Mouse (Mus musculus) hindbrain, postnatal 0 days (tissue): ENCODE measurements around the gene Tpm4. TPM values are rescaled to one million over a fixed set of nuclear protein-coding genes. Genes with fewer than 3 reads are reported as not detected.
A peak's percentile ranks its signal among the peaks of the same experiment; 100 is the strongest.

Experiments used
- ATAC-seq: fragments of 200-750 bp; cut with Nextera tagmentation; 2 replicates; pipeline ENCODE4 v1.8.0; 2017; ENCODE audit warnings: mild to moderate bottlenecking, moderate TSS enrichment, moderate library complexity
- DNase-seq: peaks from one replicate; pipeline ENCODE4 v3.0.0-alpha.2; 2015; ENCODE audit warnings: low spot score
- H3K27ac ChIP-seq: fragments of 300-500 bp; sonication (generic); 2 replicates; pipeline ENCODE4 v1.5.1; 2014; ENCODE audit warnings: mild to moderate bottlenecking
- H3K27me3 ChIP-seq: fragments of 300-500 bp; sonication (generic); 2 replicates; pipeline ENCODE4 v1.6.1; 2014; ENCODE audit warnings: low read length, mixed read lengths; ENCODE audit not compliant: insufficient read depth
- H3K36me3 ChIP-seq: fragments of 300-500 bp; sonication (generic); 2 replicates; pipeline ENCODE4 v1.6.1; 2014; ENCODE audit warnings: low read length, mixed read lengths; ENCODE audit not compliant: insufficient read depth
- H3K4me1 ChIP-seq: fragments of 300-500 bp; sonication (generic); 2 replicates; pipeline ENCODE4 v1.6.1; 2014; ENCODE audit warnings: antibody characterized with exemption, low read length, mixed read lengths; ENCODE audit not compliant: insufficient read depth
- H3K4me2 ChIP-seq: fragments of 300-500 bp; sonication (generic); 2 replicates; pipeline ENCODE4 v1.6.1; 2014; ENCODE audit warnings: low read depth, mild to moderate bottlenecking, low read length, moderate library complexity, mixed read lengths
- H3K4me3 ChIP-seq: fragments of 300-500 bp; sonication (generic); 2 replicates; pipeline ENCODE4 v1.5.1; 2014; ENCODE audit warnings: low read length
- H3K9ac ChIP-seq: fragments of 300-500 bp; sonication (generic); replicated peaks from 2 replicates; pipeline ENCODE4 v1.6.1; 2014; ENCODE audit warnings: mild to moderate bottlenecking, low read length, moderate library complexity, mixed read lengths
- H3K9me3 ChIP-seq: fragments of 300-500 bp; sonication (generic); 2 replicates; pipeline ENCODE4 v1.6.1; 2016; ENCODE audit warnings: low read length, mixed read lengths
- CTCF ChIP-seq: IDR thresholded peaks from 2 replicates; pipeline ENCODE4 v1.5.1; 2016; ENCODE audit warnings: antibody characterized with exemption, control low read depth, low read depth
- WGBS: fragments of 180-500 bp; shearing (Covaris S2); extraction: QIAGEN DNeasy Blood & Tissue Kit; methylation state at CpG from one replicate; pipeline ENCODE4 v1.1.7; 2014; 5-methylcytosine and 5-hydroxymethylcytosine counted together
- polyA plus RNA-seq: library from polyadenylated mRNA; unstranded; fragments of >200 nt; fragmentation: Nextera tagmentation; extraction: Ambion mirVana; gene quantifications from 2 replicates; pipeline ENCODE4 v1.2.1, GENCODE M21; 2015
- total RNA-seq: library from RNA; depleted of rRNA; stranded (reverse); fragments of >200 nt; gene quantifications from 2 replicates; pipeline ENCODE4 v1.2.3, GENCODE M21; 2014

Gene Tpm4
- total and polyA plus RNA-seq, 2 experiments from 2014 or later: 83.2 to 124 TPM

- no peak overlapping the region for H3K27ac ChIP-seq
- H3K27me3 ChIP-seq: no peaks in the 10 kb centered on the region
- no peak for DNase-seq
- no peaks in the 10 kb centered on the region for H3K9me3 ChIP-seq
- H3K4me2 ChIP-seq: no peak overlapping the region
- no peak for TF ChIP-seq CTCF
- H3K4me3 ChIP-seq: no peak overlapping the region
- 0 out of 2 replicates have a peak, but pooled peaks cover 5% of the 10 kb centered on the region for H3K4me1 ChIP-seq
- no peaks in the 10 kb centered on the region for H3K36me3 ChIP-seq
- no peak overlapping the region for H3K9ac ChIP-seq
- no peak for ATAC-seq
- 81% methylated on average over 2 of the region's 2 CpGs for WGBS
These were observed 2.9 kb upstream of the Tpm4 start for GRCm38 (mm10) chr8:72131901-72132300.

- no peak for TF ChIP-seq CTCF
- WGBS: 86% methylated on average over 1 of the region's 1 CpGs
These were observed 2.4 kb upstream of the Tpm4 start for GRCm38 (mm10) chr8:72132417-72132816.

GRCm38 (mm10) chr8:72132891-72133290 is 1.9 kb upstream of the Tpm4 start:
- Histone ChIP-seq H3K27ac (no peak overlapping the region), H3K4me1 (0 out of 2 replicates have a peak, but pooled peaks cover 7% of the 10 kb centered on the region), H3K4me3 (no peak overlapping the region), H3K9me3 (no peaks in the 10 kb centered on the region), H3K9ac (no peak overlapping the region), H3K27me3 (no peaks in the 10 kb centered on the region), H3K4me2 (no peak overlapping the region), H3K36me3 (no peaks in the 10 kb centered on the region)
- no peak for TF ChIP-seq CTCF
- DNase-seq (no peak), ATAC-seq (no peak)
- 60% methylated on average over 1 of the region's 1 CpGs for WGBS

More at GRCm38 (mm10) chr8:72132417-72132816, 2.4 kb upstream of the Tpm4 start:
- no peak overlapping the region for H3K27ac ChIP-seq
- ATAC-seq (no peak), DNase-seq (no peak)
- H3K27me3 ChIP-seq: no peaks in the 10 kb centered on the region
- no peak overlapping the region for H3K4me3 ChIP-seq
- no peak overlapping the region for H3K9ac ChIP-seq
- H3K9me3 ChIP-seq: no peaks in the 10 kb centered on the region
- no peaks in the 10 kb centered on the region for H3K36me3 ChIP-seq
- H3K4me1 ChIP-seq: 0 out of 2 replicates have a peak, but pooled peaks cover 7% of the 10 kb centered on the region
- no peak overlapping the region for H3K4me2 ChIP-seq

GRCm38 (mm10) chr8:72133507-72133906 is 1.3 kb upstream of the Tpm4 start:
- 64% methylated on average over 1 of the region's 1 CpGs for WGBS
- Histone ChIP-seq H3K9ac (no peak overlapping the region), H3K4me3 (no peak overlapping the region), H3K27me3 (no peaks in the 10 kb centered on the region), H3K36me3 (0 out of 2 replicates have a peak, but pooled peaks cover 1% of the 10 kb centered on the region), H3K4me1 (0 out of 2 replicates have a peak, but pooled peaks cover 7% of the 10 kb centered on the region), H3K27ac (no peak overlapping the region), H3K4me2 (no peak overlapping the region), H3K9me3 (no peaks in the 10 kb centered on the region)
- ATAC-seq: no peak
- TF ChIP-seq CTCF: no peak
- no peak for DNase-seq

GRCm38 (mm10) chr8:72135446-72136301 is 899 bp downstream of the Tpm4 start:
- H3K27ac ChIP-seq: peak overlapping the region; percentile 85
- 2% methylated on average over 46 of the region's 62 CpGs for WGBS
- no peaks in the 10 kb centered on the region for H3K27me3 ChIP-seq
- ATAC-seq (peak; percentile 62), DNase-seq (peak; percentile 51)
- H3K9ac ChIP-seq: peak overlapping the region; percentile 91
- 0 out of 2 replicates have a peak, but pooled peaks cover 7% of the 10 kb centered on the region for H3K4me1 ChIP-seq
- peaks cover 9% of the 10 kb centered on the region; the same call in 1 of the 2 replicates for H3K36me3 ChIP-seq
- TF ChIP-seq CTCF: peak; percentile 43; the same call in 1 of the 2 replicates
- peak overlapping the region; percentile 93 for H3K4me3 ChIP-seq
- peak overlapping the region; percentile 90 for H3K4me2 ChIP-seq
- H3K9me3 ChIP-seq: no peaks in the 10 kb centered on the region

GRCm38 (mm10) chr8:72136302-72136978 is 1.7 kb downstream of the Tpm4 start:
- ATAC-seq: peak; percentile 43; the same call in 1 of the 2 replicates
- H3K9me3 ChIP-seq: no peaks in the 10 kb centered on the region
- H3K27me3 ChIP-seq: no peaks in the 10 kb centered on the region
- 0 out of 2 replicates have a peak, but pooled peaks cover 7% of the 10 kb centered on the region for H3K4me1 ChIP-seq
- H3K36me3 ChIP-seq: peaks cover 9% of the 10 kb centered on the region; the same call in 1 of the 2 replicates
- WGBS: 1% methylated on average over 18 of the region's 18 CpGs
- peak overlapping the region; percentile 93 for H3K4me3 ChIP-seq
- peak overlapping the region; percentile 91 for H3K9ac ChIP-seq
- no peak for TF ChIP-seq CTCF
- DNase-seq: peak; percentile 73
- peak overlapping the region; percentile 90 for H3K4me2 ChIP-seq
- H3K27ac ChIP-seq: peak overlapping the region; percentile 85
